Mouse (Mus musculus): ENCODE results near the gene Insl6.

- TF ChIP-seq POLR2A (IDR thresholded peaks at IDR 0.05; ENCODE audit: low read depth, low read length) (peak; percentile 95), UBTF (IDR thresholded peaks at IDR 0.05; ENCODE audit: low read depth, low read length) (no peak), CHD2 (IDR thresholded peaks at IDR 0.05; ENCODE audit: low read length) (peak; percentile 38), USF1 (IDR thresholded peaks at IDR 0.05; ENCODE audit: low read depth, low read length) (no peak), IRF4 (IDR thresholded peaks at IDR 0.05; ENCODE audit: low read depth, low read length) (peak; percentile 81), CTCF (conservative IDR thresholded peaks at IDR 0.05 in 1 of 2, IDR thresholded peaks at IDR 0.05 in 1 of 2; ENCODE audit: low read depth in 2 of 2, low read length in 2 of 2) (no peak), MXI1 (IDR thresholded peaks at IDR 0.05; ENCODE audit: low read depth, low read length) (peak; percentile 87), CHD1 (IDR thresholded peaks at IDR 0.05; ENCODE audit: low read depth, low read length) (peak; percentile 20; the same call in 1 of the 2 replicates), MAX (IDR thresholded peaks at IDR 0.05; ENCODE audit: low read length) (peak; percentile 78)
Measured at GRCm38 (mm10) chr19:29366969-29367622, 41.9 kb upstream of the Insl6 start, which contains the start of the genes Plgrkt and Cd274.

All from CH12.LX (cell line).